Mouse (Mus musculus): ENCODE measurements at regions not wholly inside any gene's neighbourhood (a gene's known extent, or its start where the extent isn't known, plus 50 kb on each side); places are given as distances from the start of the nearest gene placed in this dataset.

DNA sequence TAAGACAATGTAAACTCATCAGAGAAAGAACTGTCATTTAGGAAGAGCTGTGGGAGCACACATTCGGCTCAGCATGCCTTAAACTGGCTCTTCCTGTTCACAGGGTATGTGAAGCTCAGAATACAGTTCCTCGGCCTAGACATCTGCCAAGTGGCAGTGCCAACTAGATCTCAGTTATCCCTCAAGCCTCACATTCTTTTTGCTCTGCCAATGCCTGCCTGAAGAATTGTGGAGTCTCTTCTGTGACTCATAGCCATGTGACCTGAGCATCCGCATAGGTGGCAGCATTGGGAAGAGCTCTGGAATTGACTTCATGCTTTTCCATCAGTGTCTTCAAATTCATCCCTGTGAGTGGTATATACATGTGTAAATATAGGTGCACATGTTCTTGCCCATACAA is 59.7 kb downstream of the Prlhr start:
- in situ Hi-C loops (cut with MboI; ENCODE audit: unreplicated experiment in 2 of 2) = no loop called here

DNA sequence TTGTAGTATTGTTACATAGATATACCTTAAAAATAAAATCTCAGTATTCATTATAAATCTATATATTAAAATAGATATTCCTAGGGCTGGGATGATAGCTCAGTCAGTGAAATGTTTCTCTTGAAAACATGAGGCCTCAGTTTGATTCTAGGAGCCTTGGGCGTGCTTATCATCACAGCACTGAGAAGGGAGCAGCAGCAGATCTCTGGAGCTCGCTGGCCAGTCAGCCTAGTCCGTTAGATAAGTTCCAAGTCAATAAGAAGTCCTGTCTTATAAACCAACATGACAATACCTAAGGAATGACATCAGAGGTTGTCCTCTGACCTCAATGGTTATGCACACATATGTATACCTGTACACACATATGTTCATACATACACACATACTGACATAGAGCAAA is 68.7 kb downstream of the Prlhr start:
- in situ Hi-C loops (cut with MboI; ENCODE audit: unreplicated experiment in 2 of 2) = no loop called here

DNA sequence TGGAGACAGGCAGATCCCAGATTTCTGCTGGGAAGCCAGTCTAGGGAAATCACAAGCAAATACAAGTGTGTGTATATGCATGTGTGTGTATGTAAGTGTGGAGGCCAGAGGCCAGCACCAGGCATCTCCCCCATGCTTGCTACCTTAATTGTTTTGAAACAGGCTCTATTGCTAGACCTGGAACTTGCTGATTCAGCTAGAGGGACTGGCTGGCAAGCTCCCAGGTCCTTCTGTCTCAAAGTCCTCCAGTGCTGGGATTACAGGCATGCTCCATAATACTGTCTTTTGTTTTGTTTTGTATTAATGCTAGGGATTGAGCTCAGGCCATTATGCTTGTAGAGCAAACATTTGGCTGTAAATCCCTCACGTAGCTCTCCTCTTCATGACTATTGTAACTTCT is 70.4 kb downstream of the Prlhr start:
- in situ Hi-C loops (cut with MboI; ENCODE audit: unreplicated experiment in 2 of 2) = no loop called here

DNA sequence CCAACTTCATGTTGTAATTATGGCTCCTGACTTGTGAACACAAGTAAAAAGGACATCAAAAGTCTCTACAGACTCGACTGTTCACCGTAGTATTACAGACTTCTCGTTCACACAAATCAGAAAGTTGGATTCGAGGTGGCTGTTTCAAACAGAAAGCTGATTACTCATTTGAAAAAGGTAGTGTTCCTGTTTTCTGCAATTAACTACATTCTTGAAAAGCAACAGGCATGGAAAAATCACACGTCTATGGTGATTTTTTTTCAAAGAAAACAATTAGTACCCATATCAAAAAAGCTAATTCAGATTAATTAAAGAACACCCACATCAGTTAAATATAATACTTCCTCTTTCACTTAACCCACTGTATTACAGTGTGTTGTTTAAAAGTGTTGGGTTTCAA is 71.5 kb downstream of the Prlhr start:
- in situ Hi-C loops (cut with MboI; ENCODE audit: unreplicated experiment in 2 of 2) = no loop called here

DNA sequence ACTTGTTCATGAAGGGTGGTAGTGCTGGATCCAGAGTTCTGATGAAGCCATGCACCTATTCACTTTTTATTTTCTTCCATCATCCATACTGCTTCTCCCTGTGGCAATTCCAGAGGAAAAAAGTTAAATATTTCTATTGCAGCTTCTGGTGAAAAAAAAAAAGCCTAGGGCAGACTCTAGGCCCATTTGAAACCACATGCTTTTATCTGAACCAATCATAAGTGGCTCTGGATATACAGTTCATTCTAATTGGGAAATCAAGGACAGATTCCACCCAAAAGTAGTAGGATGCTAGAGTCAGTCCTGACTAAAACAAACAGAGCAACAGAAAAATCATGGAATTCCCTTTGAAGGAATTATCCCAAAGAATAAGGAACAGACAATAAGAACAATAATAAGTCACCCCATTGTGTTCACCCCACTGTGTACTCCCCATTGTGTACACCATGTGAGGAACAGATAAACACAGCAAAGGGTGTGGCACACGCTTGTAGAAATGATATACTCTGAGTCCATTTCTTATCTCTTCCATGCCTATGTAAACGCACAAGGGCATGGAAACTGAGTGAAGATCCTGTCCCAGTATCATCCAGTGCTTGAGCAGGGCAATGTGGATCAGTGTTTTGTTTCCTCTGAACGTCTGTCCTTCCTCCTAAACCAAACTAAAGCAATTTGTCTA is 81.4 kb downstream of the Prlhr start:
- in situ Hi-C loops (cut with MboI; ENCODE audit: unreplicated experiment in 2 of 2) = no loop called here

DNA sequence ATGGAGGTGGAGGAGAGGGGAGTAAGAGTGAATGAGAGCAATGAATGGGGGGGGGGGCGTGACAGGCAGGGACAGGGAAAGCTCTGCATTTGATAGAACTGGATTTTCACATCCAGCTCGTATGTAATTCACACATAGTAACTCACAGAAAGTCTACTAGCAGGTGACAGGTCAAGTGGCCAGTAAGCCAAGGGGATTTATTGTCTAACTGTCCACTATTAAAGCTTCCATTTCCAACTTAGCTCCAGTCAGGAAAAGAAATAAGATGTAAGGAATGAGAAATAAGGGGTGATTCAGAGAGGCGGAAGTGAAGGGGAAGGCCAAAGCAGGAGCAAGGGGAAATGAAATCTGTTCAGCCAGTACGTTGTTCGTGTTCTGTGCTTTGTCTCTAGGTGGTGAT is 83.4 kb downstream of the Prlhr start:
- in situ Hi-C loops (cut with MboI; ENCODE audit: unreplicated experiment in 2 of 2) = no loop called here

DNA sequence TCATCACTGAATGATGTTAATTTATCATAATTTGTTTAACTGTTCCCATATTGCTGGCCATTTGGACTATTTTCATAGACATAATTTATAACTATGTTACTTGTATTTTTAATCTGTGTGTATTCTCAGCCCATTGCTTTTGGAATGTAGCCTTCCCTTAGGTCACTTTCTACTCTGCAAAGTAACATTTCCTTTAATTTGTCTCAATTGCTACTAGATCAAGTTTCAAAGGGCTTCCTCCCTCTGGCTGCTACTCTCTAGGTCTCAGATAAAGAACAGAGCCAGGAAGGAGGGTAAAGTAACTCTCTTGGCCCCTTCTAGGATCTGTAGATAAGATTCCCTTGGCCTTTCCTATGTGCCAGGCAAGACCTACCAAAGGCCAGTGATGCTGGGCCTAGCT is 85.4 kb downstream of the Prlhr start:
- in situ Hi-C loops (cut with MboI; ENCODE audit: unreplicated experiment in 2 of 2) = no loop called here

DNA sequence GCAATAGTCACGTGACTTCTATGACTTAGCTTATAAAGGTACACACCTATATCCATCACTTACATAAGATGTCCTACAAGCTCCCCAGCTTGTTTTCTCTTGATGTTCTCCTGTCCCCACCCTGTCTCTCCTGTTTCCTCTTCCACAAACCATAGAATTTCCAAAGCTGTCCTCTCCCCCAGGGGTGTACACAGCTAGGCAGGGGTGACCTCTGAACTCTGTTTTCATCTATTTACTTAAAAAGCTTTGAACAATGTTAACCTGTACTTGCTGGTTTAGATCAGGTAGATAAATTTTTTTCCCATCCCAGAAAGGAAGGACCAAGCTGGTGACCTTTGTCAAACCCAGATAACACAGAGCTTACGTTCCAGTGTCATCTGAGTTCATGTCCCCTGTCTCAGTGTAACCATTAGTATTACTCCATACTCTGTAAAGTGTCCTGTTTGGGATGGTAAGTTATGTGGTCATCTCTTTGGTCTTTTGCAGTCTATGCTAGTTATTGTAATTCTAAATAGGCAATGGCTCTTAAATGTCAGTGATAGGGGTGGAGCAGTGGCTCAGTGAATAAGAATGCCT is 89.0 kb downstream of the Prlhr start:
- in situ Hi-C loops (cut with MboI; ENCODE audit: unreplicated experiment in 2 of 2) = no loop called here

DNA sequence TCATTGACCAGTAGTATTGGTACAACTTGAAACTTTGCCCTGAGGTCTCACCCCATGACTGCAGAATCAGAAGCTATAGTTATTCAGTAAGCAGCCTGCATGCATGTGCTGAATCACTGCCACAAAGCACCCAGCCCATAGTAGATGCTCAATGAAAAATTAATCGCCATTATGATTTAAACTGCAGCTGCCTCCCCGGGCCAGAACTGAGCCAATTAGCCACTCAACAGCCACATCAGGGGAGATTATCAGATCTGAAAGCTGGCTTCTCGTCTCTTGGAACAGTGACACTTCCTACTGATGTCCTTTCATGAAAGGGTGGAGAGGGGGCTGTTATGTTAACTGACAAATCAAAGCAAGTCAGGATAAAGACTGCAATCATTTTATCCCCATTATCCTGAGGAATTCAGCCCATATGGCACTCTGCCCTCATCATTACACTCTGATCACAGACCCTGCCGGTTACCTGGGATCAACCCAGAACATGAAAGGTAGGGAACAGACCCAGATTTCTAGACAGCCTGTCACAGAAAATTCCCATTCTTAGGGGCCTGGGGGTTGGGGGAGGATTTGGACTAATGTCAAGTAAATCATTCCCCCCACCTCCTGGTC is 104.0 kb downstream of the Prlhr start:
- in situ Hi-C loops (cut with MboI; ENCODE audit: unreplicated experiment in 2 of 2) = no loop called here

DNA sequence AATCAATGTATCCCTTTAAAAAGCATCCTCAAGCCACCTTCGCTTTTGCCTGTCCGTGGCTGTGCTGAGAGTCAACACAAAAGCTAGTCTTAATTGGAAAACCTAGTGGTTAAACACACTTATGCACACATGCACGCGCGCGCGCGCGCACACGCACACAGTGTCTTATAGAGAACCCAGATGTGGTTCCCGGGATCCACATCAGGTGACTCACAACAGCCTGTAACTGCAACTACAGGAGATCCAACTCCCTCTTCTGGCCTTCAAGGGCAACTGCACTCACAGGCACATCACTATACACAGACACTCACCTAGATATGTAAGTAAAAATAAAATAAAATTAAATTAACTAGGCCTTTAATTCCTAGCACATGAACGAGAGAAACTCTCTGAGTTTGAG is 118.4 kb upstream of the Fam204a start:
- in situ Hi-C loops (cut with MboI; ENCODE audit: unreplicated experiment in 2 of 2) = loop anchor here in 1 of 2 experiments (5.0 kb wide), 1 partner anchor 207 kb away; no protein-coding TSS in a partner anchor

DNA sequence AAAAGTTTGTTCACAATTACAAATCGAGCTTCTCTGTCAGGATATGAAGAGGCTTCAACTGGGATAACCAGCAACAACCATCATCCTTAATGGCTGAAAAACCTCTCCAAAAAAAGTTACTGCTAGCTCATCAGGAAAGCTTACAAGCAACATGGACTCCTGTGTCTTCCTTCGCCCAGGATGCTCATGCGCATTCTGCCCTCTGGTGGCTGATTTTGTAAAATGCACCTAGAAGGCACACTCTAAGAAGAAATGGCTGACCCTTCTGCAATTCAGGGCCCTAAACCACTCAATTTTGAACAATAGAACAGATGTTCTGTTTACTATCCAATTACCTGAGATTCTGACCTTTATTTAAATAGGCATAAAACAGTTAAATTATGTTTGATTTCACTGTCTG is 115.0 kb upstream of the Fam204a start:
- in situ Hi-C loops (cut with MboI; ENCODE audit: unreplicated experiment in 2 of 2) = loop anchor here in 1 of 2 experiments (5.0 kb wide), 1 partner anchor 211 kb away; no protein-coding TSS in a partner anchor

DNA sequence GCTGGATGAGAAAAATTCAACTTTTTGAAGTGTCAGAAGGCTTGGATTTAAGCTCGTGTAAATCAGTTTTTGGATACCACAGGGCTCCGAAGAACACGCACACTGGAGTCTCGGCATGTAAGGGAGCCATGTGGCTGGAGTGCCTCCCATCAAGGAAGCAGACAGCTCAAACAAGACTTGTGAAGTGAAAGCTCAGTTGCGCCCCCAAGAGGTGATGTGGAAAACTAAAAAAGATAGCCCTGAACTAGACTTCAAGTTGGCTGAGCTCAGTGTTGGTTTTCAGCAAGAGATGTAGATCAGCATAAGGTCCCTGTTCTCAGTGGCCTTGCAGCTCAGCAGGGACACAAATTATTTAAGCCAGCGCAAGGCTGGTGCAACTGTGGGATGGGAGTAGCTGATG is 113.7 kb upstream of the Fam204a start:
- in situ Hi-C loops (cut with MboI; ENCODE audit: unreplicated experiment in 2 of 2) = loop anchor here in 1 of 2 experiments (5.0 kb wide), 1 partner anchor 212 kb away; no protein-coding TSS in a partner anchor

DNA sequence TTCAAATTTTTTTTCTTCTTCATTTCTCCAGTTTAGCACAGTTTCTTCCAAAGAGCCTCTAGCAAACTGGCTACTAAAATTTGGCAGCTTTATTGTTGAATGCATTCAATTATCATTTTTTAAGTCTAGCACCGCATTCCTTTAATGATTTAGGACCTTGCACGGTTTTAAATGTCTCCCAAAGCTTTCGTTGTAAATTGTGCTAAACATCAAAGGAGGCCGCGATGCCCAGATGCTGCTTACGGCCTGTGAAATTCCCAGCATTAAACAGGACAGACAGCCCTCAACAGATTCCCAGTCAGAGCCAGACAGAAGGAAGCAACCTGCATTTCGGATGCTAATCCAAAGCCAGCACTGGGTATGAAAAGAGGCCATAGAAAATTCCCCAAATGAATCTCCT is 108.0 kb upstream of the Fam204a start:
- in situ Hi-C loops (cut with MboI; ENCODE audit: unreplicated experiment in 2 of 2) = loop anchor here in 1 of 2 experiments (10.0 kb wide), 1 partner anchor 1100 kb away; no protein-coding TSS in a partner anchor

DNA sequence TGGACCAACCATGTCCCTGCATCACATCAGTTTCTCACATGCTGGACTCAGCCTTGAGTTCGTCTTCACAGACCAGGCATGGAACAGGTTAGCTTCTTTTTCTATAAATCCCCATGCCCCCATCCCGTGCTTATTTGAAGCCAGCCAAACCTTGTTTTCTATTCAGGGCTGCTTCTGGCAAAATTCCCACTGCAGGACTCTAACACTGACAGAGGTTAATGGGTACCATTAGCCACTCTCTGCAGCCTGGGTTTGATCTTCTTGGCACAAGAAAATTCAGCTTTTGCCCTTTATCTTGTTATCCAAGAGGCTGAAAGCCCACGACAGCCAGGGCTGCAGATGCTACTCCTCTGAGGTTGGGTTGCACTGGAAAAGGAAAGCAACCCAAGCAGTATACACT is 101.8 kb upstream of the Fam204a start:
- in situ Hi-C loops (cut with MboI; ENCODE audit: unreplicated experiment in 2 of 2) = no loop called here

DNA sequence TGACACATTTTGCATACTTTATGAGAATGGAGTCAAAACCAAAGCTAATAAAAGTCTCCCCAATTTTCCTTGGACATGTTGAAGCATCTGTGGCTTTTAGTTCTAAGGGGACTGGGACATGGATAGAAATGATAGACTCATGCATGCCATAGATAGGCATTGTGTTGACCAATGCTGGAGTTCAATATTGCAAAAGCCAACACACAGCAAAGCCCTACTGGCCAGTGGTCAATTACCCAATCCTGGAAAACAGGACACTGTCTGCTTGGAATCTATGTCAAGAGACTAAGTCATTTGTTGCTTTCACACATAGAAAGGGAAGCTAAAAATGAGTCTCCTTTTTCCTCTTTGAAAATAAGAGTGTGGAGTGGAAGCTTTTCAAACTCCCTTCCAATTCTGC is 99.1 kb upstream of the Fam204a start:
- in situ Hi-C loops (cut with MboI; ENCODE audit: unreplicated experiment in 2 of 2) = no loop called here

DNA sequence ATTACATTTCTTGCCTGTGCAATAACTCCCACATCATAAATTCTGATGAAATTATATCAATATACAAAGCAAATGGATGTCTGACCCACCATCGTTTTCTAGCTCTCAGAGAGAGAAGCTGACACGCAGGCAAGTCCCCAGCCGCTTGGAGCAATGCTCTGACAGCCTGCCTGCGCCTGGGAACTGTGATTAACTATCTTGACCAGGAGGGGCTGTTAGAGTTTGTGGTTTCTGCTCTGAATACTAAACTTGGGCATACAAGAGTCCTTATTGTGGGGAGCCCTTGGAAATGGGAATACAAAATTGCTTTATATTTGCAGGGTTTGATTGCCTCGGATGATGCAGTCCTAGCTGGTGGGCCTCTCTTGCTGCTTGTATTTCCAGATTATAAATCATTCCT is 98.6 kb upstream of the Fam204a start:
- in situ Hi-C loops (cut with MboI; ENCODE audit: unreplicated experiment in 2 of 2) = no loop called here

DNA sequence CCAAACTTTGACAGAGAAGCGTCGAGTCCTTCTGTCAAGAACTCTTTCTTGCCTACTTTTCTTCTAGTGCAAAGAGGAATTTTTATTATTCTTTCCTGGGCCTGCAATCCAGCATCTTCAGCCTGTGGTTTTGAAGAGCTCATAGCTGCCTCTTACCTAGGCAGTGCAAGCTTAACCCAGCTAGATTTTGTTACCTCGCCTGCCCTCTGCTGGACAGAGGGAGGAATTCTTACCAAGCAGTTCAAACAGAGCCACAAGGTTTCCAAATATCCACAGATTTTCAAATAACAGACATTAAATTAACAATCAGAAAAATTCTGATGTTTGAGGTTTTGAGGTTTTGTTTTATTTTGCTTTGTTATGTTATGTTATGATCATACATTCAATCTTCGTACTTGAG is 84.1 kb upstream of the Fam204a start:
- in situ Hi-C loops (cut with MboI; ENCODE audit: unreplicated experiment in 2 of 2) = loop anchor here (5.0 to 25.0 kb wide), 8 partner anchors 163 to 1076 kb away; no protein-coding TSS in a partner anchor

DNA sequence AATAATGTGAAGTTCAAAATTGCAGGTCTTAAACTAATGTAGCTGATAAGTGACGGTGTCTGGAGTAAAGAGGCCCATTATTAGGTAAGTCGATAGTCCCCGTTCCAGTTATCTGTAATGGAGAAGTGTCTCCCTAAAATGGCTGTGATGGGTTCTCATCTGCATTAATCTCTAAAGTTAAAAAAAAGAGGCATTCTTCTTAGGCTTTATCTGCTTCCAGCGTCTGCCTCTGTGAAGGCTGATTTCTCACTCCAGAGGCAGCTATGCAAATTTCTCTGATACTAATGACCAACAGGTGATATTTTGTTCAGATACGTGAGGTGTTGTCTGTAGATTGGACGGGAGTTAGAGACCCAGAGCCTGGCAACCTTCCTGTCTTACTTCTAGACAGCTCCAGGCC is 75.9 kb upstream of the Fam204a start:
- in situ Hi-C loops (cut with MboI; ENCODE audit: unreplicated experiment in 2 of 2) = loop anchor here in 1 of 2 experiments (25.0 kb wide), 1 partner anchor 565 kb away; no protein-coding TSS in a partner anchor

DNA sequence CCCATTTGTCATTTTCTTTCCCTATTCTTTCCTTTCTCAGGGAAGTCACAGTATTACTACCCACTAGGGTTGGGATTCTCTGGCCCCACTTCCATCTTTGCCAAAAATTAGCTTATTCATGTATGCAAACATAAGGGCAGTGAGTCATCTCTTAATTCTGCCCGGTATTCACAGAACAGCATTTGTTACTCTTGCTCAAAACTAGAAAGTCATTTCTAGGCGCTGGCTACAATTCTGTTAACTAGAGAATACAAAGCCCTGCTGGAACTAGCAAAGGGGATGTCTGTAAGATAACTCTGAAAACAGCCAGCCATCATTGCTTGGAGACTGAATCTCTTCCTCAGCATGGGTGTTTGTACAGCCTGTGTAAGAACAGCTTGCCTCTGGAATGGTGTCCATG is 74.4 kb upstream of the Fam204a start:
- in situ Hi-C loops (cut with MboI; ENCODE audit: unreplicated experiment in 2 of 2) = loop anchor here in 1 of 2 experiments (25.0 kb wide), 1 partner anchor 564 kb away; no protein-coding TSS in a partner anchor

DNA sequence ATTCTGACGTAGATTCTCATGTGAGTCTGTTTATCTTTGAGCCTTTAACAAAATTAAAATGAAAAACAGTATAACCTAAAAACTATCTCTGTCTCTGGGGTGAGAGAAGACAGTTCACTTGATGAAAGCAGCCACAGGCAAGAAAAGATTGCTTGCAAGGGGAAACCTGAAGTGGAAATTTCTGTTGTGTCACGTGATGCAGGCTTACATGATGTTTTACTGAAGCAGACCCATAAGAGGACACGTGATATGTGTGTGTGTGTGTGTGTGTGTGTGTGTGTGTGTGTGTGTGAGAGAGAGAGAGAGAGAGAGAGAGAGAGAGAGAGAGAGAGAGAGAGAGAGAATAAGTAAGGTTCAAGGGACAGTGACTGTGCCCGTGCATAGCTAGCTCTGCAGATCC is 63.7 kb upstream of the Fam204a start:
- in situ Hi-C loops (cut with MboI; ENCODE audit: unreplicated experiment in 2 of 2) = no loop called here

DNA sequence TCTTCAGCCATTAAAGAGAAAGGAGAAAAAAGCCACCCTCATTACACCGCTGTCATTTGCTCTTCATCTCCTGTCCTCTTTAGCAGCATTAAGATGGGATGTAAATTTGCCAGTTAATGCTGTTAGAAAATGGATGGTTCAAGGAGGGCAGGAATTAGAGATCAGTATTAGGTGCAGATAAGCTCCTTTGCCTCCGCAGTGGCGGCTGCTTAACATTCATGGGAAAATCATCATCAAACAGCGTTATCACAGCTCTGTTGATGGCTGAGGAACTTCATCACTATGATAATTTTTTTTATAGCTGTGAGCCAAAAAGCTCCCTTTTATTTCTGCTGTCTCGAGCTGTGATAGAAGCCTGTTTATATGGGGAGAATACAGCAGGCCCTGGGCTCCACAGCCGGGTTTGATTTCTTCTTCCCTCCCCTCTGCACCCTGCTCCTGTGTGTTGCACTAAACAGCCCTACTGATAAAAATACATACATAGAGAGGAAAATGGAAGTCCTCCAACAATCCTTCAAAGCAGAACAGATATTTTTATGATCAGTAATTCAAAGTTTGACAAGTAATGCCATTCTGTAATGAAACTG is 60.4 kb upstream of the Fam204a start:
- in situ Hi-C loops (cut with MboI; ENCODE audit: unreplicated experiment in 2 of 2) = no loop called here
